Mouse (Mus musculus) heart, embryonic 12.5 days (tissue): ENCODE results near the gene Ptgdr. TPM values are rescaled to one million over a fixed set of nuclear protein-coding genes. Genes with fewer than 3 reads are reported as not detected.
"Not testable (repeated sequence)": the region's sequence is repeated elsewhere in the genome, so short reads cannot be mapped to it uniquely, and the experiment has no call there.

Source experiments
- ATAC-seq: fragments of 200-750 bp; cut with Nextera tagmentation; 2 replicates; pipeline ENCODE4 v1.8.0; 2017; ENCODE audit warnings: moderate TSS enrichment, moderate library complexity; ENCODE audit not compliant: insufficient number of reproducible peaks, low FRiP score
- H3K27ac ChIP-seq: fragments of 300-500 bp; sonication (generic); 2 replicates; pipeline ENCODE4 v1.5.1; 2016; ENCODE audit warnings: mild to moderate bottlenecking, moderate library complexity; ENCODE audit not compliant: poor library complexity, severe bottlenecking
- H3K27me3 ChIP-seq: fragments of 300-500 bp; sonication (generic); replicated peaks from 2 replicates; pipeline ENCODE4 v1.6.1; 2016; ENCODE audit warnings: mild to moderate bottlenecking, moderate library complexity
- H3K36me3 ChIP-seq: fragments of 300-500 bp; sonication (generic); 2 replicates; pipeline ENCODE4 v1.6.1; 2016; ENCODE audit warnings: mild to moderate bottlenecking, moderate library complexity
- H3K4me1 ChIP-seq: fragments of 300-500 bp; sonication (generic); replicated peaks from 2 replicates; pipeline ENCODE4 v1.6.1; 2016; ENCODE audit warnings: mild to moderate bottlenecking
- H3K4me2 ChIP-seq: fragments of 300-500 bp; sonication (generic); 2 replicates; pipeline ENCODE4 v1.6.1; 2016; ENCODE audit warnings: mild to moderate bottlenecking, moderate library complexity
- H3K4me3 ChIP-seq: fragments of 300-500 bp; sonication (generic); 2 replicates; pipeline ENCODE4 v1.5.1; 2016; ENCODE audit warnings: mild to moderate bottlenecking
- H3K9ac ChIP-seq: fragments of 300-500 bp; sonication (generic); 2 replicates; pipeline ENCODE4 v1.6.1; 2016; ENCODE audit warnings: mild to moderate bottlenecking, moderate library complexity
- H3K9me3 ChIP-seq: fragments of 300-500 bp; sonication (generic); replicated peaks from 2 replicates; pipeline ENCODE4 v1.6.1; 2016; ENCODE audit warnings: mild to moderate bottlenecking, moderate library complexity
- WGBS: fragments of 180-500 bp; shearing (Covaris S2); methylation state at CpG from one replicate; pipeline ENCODE4 v1.1.7; 2016; 5-methylcytosine and 5-hydroxymethylcytosine counted together
- polyA plus RNA-seq: library from polyadenylated mRNA; unstranded; fragments of >200 nt; fragmentation: Nextera tagmentation; extraction: Ambion mirVana; gene quantifications from 2 replicates; pipeline ENCODE4 v1.2.1, GENCODE M21; 2016

The Ptgdr gene
- polyA plus RNA-seq, 1 experiment from 2014 or later, result not detected

DNA sequence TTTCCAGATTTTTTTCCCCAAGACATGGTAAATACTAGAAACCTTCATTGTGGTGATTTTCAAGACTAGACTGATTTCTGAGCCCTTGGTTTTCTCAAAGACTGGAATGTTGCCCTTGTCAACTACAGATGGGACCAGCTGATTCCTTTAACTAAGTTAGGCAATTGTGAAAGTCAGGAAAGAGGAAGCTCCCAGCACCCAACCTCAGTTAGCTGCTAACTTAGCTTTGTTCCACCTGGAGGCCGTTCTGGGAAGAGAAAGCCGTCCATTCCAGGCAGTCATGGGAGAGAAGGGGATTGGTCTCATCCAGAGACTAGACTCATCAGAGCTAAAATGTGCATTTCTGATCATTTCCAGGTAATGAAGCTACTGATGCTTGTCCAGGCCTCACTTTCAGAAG, 11.4 kb downstream of the Ptgdr start:
- no peaks in the 10 kb centered on the region for H3K9me3 ChIP-seq
- H3K9ac ChIP-seq, result no peak overlapping the region
- no peaks in the 10 kb centered on the region for H3K36me3 ChIP-seq
- no peak overlapping the region for H3K27ac ChIP-seq
- no peak overlapping the region for H3K4me2 ChIP-seq
- no peak for ATAC-seq
- no peaks in the 10 kb centered on the region for H3K27me3 ChIP-seq
- WGBS, result 67% methylated on average over 2 of the region's 2 CpGs
- H3K4me1 ChIP-seq, result peaks cover 9% of the 10 kb centered on the region
- no peak overlapping the region for H3K4me3 ChIP-seq

DNA sequence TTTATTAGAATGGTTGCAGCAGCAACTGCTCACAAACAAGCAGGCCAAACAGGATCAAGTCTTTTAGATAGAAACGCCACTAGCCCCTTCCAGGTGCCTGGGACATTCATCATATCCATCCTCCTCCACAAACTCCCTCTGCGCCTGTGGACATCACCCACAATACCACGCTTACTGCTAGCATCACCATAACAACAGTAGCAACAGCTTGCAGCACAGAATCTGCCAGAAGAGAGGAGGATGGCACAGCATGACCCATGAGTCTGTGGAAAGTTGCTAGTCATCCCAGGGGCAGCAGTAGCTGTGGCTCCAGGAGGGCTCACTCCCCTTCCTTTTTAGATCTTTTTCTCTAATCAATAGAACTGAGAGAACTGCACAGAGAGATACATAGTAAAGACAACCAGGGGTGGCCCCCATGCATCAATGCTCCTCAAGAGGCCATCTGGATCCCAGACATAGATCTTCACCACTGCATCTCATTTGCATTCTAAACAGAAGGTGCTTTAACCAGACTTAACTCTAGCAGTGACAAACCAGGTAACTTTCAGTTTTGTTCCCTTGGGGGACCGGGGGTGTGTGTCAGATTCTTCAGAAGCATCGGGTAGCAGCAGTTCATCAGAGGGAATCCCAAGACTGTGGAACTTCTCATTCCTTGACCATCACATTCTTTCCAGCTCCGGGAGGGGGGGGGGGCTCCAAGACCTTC, 12.5 kb downstream of the Ptgdr start:
- ATAC-seq, result no peak
- Histone ChIP-seq H3K36me3 (no peaks in the 10 kb centered on the region), H3K9me3 (no peaks in the 10 kb centered on the region), H3K9ac (no peak overlapping the region), H3K27me3 (no peaks in the 10 kb centered on the region), H3K27ac (no peak overlapping the region), H3K4me3 (no peak overlapping the region), H3K4me1 (peaks cover 9% of the 10 kb centered on the region), H3K4me2 (no peak overlapping the region)
- whole genome bisulfite sequencing, result 67% methylated on average over 6 of the region's 6 CpGs

DNA sequence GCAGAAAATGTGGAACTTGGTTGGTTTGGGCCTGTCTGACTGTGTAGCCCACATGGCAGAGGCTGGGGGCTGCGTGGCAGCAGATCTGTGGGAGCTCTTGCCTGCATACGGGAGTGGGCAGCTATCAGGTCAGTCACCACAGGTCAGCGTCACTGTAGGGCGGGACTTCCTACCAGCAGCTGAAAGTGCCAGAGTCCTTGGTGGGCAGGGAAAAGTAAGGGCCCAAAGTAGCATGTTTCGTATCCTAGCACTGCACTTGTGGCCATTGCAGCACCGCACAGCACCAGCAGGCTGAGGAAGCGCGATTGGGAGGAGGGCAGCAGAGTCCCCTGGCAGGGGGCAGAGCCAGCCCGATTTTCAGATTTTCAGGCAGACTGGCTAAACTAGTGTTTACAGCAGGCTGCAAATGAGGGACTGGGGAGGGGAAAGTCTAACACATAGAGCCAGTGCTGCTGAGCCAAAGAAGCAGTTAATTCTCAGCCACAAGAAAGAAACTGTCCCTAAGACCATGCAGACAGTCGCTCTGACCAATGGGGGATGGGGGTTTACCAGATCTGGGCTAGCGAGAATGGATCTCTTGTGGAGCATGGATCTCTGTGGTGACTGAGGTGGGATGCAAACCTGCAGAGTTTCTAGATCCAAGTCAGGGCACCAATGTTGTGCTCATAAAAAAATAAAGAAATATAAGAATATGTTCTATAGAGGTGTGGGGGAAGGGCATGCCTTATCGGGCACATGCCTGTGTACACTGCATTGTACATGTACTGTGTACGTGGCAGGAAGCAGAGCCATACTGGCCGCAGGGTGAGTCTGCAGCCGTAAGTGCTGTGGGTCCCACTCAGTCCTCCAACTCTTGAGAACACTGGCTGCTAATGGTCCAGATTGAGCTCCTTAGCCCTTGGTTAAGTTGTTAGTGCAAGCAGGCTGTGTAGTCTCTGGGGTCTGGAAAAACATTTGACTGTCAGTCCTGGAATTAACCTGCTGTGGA, 15.1 kb downstream of the Ptgdr start:
- 0 out of 2 replicates have a peak, but pooled peaks have one; percentile 44 for ATAC-seq
- Histone ChIP-seq H3K36me3 (no peaks in the 10 kb centered on the region), H3K9me3 (no peaks in the 10 kb centered on the region), H3K27ac (no peak overlapping the region), H3K4me2 (peak overlapping the region; percentile 70), H3K9ac (peak overlapping the region; percentile 64), H3K4me1 (peaks cover 9% of the 10 kb centered on the region), H3K4me3 (peak overlapping the region; percentile 37), H3K27me3 (no peaks in the 10 kb centered on the region)
- 33% methylated on average over 15 of the region's 15 CpGs for WGBS

DNA sequence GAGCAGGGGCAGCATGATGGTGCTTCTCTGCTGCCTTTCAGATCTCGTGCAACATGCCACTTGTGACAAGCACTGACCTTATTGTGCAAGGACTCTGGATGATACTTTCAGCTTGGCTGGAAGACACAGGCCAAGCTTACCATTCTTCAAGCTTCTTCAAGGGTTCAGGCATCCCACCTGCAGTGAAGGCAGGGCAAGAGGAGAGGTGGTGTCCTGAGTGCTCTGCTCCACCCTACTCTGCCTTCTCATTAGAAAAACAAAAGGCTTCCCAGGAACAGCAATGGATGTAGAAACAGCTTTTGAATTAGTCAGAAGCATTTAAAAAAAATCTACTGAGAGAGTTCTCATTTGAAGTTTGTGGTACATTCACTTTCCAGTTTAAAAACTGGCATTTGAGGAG, 20.5 kb downstream of the Ptgdr start:
- Histone ChIP-seq H3K27ac (no peak overlapping the region), H3K4me3 (no peak overlapping the region), H3K9ac (no peak overlapping the region), H3K9me3 (no peaks in the 10 kb centered on the region), H3K4me1 (peaks cover 3% of the 10 kb centered on the region), H3K27me3 (no peaks in the 10 kb centered on the region), H3K4me2 (no peak overlapping the region), H3K36me3 (no peaks in the 10 kb centered on the region)
- WGBS, result 63% methylated on average over 1 of the region's 1 CpGs
- ATAC-seq, result no peak

DNA sequence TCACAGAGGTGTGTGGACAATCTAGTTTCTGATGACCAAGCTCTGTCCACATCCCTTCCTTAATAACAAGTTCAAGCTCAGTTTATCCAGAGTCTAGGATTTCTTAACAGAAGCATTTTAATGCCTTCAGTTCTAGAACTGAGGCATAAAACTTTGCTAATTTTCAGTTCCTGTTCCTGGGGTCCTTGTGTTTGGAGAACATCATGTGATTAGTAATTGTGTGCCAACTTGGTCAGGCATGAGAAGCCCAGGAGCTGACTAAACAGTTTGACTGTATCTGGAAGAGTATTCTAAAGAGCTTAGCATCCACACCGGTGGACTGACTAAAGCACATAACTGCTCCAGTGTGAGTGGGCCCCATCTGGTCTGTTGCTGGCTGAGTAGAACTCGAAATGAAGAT, 24.0 kb downstream of the Ptgdr start:
- no peak overlapping the region for H3K4me3 ChIP-seq

DNA sequence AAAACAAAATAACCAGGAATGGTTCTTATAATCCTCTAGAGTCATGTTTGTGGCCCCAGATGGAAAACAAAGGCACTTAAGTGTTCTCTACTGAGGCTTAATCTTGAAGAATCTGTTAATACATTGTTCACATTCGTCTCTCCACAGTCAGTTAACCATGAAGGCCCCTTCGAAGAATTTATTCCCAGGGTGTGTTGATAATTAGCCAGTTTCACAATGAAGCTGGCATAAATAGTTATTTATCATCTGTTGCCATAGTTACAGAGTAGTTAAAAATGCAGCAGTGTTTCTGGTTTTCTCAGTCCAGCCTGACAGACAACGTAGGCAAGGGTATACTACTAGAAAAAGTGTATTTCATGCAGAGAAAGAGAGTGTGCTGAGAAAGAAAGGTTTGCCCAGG, 25.0 kb downstream of the Ptgdr start:
- not testable (repeated sequence) for H3K27ac ChIP-seq
- WGBS, result 58% methylated on average over 3 of the region's 3 CpGs

More for the DNA sequence above, 24.0 kb downstream of the Ptgdr start:
- Histone ChIP-seq H3K36me3 (no peaks in the 10 kb centered on the region), H3K27me3 (no peaks in the 10 kb centered on the region), H3K9ac (no peak overlapping the region), H3K9me3 (no peaks in the 10 kb centered on the region), H3K27ac (no peak overlapping the region), H3K4me1 (no peaks in the 10 kb centered on the region), H3K4me2 (no peak overlapping the region)
- 53% methylated on average over 2 of the region's 2 CpGs for WGBS
- ATAC-seq, result no peak

DNA sequence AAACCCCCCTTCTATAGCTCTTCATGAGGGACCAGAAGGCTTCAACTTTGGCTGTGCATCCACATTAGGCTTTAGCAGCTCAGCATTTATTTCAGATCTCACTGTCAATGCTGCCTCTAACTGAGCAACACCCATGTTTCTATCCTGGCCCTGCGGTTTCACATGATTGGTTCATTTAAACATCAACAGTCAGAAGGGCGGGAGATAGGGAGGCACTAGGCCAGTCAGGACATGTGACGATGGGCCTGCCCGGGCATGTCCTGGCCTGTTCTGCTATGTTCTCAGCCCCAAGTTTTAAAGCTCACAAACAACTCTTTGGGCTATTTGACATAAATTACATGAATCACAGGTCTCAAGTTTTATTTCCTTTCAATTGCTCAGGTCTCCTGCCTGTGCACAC, 26.1 kb downstream of the Ptgdr start:
- H3K4me1 ChIP-seq, H3K4me2 ChIP-seq, H3K9ac ChIP-seq, ATAC-seq, H3K36me3 ChIP-seq, H3K9me3 ChIP-seq, H3K27ac ChIP-seq, H3K27me3 ChIP-seq, H3K4me3 ChIP-seq: not testable (repeated sequence)
- 82% methylated on average over 4 of the region's 4 CpGs for WGBS

More for the DNA sequence above, 25.0 kb downstream of the Ptgdr start:
- not testable (repeated sequence) for ATAC-seq, H3K9ac ChIP-seq, H3K4me2 ChIP-seq, H3K9me3 ChIP-seq, H3K27me3 ChIP-seq, H3K4me3 ChIP-seq, H3K4me1 ChIP-seq, H3K36me3 ChIP-seq

DNA sequence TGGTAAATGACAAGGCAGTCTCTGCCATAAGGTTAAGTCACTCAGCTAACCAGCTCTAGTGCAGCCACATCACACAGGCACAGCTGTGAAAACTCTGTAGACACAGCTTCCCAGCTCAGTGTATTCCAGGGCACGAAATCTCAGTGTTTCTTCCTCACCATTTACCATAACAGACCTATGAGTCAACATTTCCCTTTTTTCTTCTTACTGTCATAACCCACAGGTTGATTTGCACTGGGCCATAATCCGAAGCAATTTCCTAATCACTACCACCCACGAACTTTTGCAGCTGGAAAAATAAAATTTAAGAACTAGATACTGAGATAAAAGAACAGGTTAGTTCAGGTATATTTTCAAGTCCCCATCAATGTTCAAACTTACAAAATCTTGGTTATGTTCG, 31.4 kb downstream of the Ptgdr start:
- Histone ChIP-seq H3K27me3 (no peaks in the 10 kb centered on the region), H3K4me2 (no peak overlapping the region), H3K4me1 (no peaks in the 10 kb centered on the region), H3K4me3 (no peak overlapping the region), H3K9me3 (no peaks in the 10 kb centered on the region), H3K27ac (no peak overlapping the region), H3K36me3 (no peaks in the 10 kb centered on the region), H3K9ac (no peak overlapping the region)
- no peak for ATAC-seq
- 60% methylated on average over 4 of the region's 4 CpGs for WGBS

DNA sequence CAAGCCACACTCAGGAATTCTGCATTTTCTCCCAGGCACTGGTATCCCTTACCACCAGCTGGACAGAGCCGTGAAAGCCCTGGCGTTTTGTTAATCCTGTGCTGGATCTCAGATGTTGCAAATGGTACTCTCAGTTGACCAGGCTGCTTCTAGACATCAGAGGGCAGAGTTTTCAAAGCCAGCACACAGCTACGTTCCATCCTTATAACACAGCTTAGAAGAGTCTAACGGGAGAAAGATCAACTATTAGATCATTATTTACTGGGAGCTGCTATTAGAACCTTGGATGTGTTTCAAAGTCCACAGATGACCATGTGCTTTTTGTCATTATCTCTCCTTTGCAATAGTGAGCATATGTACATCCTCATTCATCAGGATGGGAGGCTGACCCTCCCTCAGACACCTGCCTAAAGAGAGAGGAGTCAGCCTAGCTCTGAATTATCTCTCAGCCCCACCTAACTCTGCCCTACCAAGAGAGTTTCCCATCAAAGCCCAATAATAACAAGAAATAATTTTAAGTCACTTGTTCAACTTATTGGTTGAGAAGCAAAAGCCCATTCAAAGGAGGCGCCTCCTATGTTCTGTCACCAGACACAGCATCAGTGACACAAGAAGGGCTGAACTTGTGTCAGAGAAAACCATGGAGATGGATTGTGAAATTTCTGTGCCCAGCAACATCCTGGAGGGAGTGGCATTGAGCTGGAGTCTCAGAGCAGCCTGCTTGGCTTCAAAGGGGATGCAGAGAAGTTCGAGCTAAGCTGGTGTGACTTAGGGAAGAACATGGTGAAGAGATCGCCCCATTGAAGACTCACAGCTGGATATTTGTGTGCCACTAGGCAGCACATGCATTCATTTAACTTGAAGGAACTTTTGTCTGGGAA, 37.8 kb downstream of the Ptgdr start:
- no peak for ATAC-seq
- Histone ChIP-seq H3K9me3 (no peaks in the 10 kb centered on the region), H3K36me3 (no peaks in the 10 kb centered on the region), H3K27me3 (no peaks in the 10 kb centered on the region), H3K4me2 (no peak overlapping the region), H3K27ac (no peak overlapping the region), H3K4me1 (no peaks in the 10 kb centered on the region), H3K9ac (no peak overlapping the region), H3K4me3 (no peak overlapping the region)
- 70% methylated on average over 7 of the region's 7 CpGs for WGBS

DNA sequence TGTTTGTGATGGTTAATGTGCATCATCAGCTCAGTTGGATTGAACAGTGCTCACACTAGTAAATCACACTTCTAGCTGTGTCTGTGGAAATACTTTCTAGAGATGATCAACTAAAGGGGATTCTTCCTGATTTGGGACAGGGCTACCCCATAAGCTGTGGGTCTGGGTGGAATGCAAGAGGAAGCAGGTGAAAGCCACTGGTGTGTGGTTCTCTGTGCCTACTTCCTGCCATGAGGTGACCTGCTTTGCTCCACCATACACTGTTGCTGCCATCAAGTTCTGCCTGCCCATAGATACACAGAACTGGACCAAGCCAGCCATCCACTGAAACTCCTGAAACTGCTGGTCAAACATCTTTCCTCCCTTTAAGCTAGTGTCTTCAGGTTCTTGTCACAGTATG, 46.0 kb downstream of the Ptgdr start:
- not testable (repeated sequence) for H3K9ac ChIP-seq, H3K36me3 ChIP-seq, H3K4me1 ChIP-seq, H3K27ac ChIP-seq, H3K4me2 ChIP-seq, H3K9me3 ChIP-seq, H3K27me3 ChIP-seq, ATAC-seq, H3K4me3 ChIP-seq
